Mouse (Mus musculus) erythroblast, embryonic 14.5 days (primary cell): Measurements from ENCODE around the gene Setd4. TPM values are rescaled to one million over a fixed set of nuclear protein-coding genes. Genes with fewer than 3 reads are reported as not detected.
A peak's percentile ranks its signal among the peaks of the same experiment; 100 is the strongest.

ENCODE experiments used
- H3K27me3 ChIP-seq: 2 replicates; pipeline ENCODE4 v1.6.1; 2012; ENCODE audit warnings: inconsistent platforms; ENCODE audit not compliant: control insufficient read depth
- H3K36me3 ChIP-seq: 2 replicates; pipeline ENCODE4 v1.6.1; 2012; ENCODE audit warnings: mild to moderate bottlenecking, inconsistent platforms; ENCODE audit not compliant: control insufficient read depth
- H3K4me1 ChIP-seq: 2 replicates; pipeline ENCODE4 v1.6.1; 2012; ENCODE audit warnings: inconsistent platforms; ENCODE audit not compliant: control insufficient read depth
- H3K4me3 ChIP-seq: replicated peaks from 2 replicates; pipeline ENCODE3; 2012; ENCODE audit warnings: moderate library complexity, mild to moderate bottlenecking, inconsistent platforms
- H3K9me3 ChIP-seq: 2 replicates; pipeline ENCODE4 v1.6.1; 2012; ENCODE audit warnings: low read length, inconsistent platforms, mixed read lengths; ENCODE audit not compliant: control insufficient read depth
- GATA1 ChIP-seq: IDR thresholded peaks from 2 replicates; pipeline ENCODE4 v1.6.1; 2012; ENCODE audit warnings: low read length, inconsistent platforms, mixed read lengths
- TAL1 ChIP-seq: IDR thresholded peaks from 3 replicates; pipeline ENCODE4 v1.6.1; 2012; ENCODE audit warnings: low read length, inconsistent platforms, mixed read lengths
- polyA plus RNA-seq: library from polyadenylated mRNA; stranded (reverse); fragments of >175 nt; gene quantifications from 2 replicates; pipeline ENCODE4 v1.2.3, GENCODE M21; 2012

Gene Setd4
- polyA plus RNA-seq, 1 experiment: 0.11 TPM

DNA sequence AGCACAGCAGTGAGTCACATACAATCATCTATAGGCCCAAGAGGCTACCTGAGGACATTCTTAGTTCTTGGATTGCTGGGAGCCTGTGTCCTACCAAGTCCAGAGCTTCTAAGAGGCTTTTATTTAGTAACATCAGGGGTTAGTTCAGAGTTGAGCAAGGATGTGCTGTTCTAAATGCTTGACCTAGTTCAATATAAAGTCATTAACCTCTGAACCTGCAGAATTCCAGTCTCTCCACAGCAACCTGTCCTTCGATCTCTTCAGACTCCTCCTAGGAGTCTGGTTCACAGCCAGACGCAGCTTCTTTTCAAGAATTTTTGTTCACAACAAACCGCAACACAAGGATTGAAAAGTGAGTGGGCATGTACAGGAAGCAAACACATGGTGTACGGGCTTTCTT, 7.1 kb upstream of the Setd4 start:
- TF ChIP-seq GATA1: no peak
- no peak for TF ChIP-seq TAL1
- H3K27me3 ChIP-seq: peaks cover 17% of the 10 kb centered on the region
- H3K4me1 ChIP-seq: peaks cover 15% of the 10 kb centered on the region
- H3K36me3 ChIP-seq: peaks cover 4% of the 10 kb centered on the region
- H3K9me3 ChIP-seq: no peaks in the 10 kb centered on the region
- H3K4me3 ChIP-seq: no peak overlapping the region

DNA sequence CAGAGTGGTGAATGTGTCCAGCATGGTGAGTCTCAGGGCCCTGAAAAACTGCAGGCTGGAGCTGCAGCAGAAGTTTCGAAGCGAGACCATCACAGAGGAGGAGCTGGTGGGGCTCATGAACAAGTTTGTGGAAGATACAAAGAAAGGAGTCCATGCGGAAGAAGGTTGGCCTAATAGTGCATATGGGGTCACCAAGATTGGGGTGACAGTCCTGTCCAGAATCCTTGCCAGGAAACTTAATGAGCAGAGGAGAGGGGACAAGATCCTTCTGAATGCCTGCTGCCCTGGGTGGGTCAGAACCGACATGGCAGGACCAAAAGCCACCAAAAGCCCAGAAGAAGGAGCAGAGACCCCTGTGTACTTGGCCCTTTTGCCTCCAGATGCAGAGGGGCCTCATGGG, 5.9 kb upstream of the Setd4 start:
- Histone ChIP-seq H3K36me3 (peaks cover 4% of the 10 kb centered on the region), H3K9me3 (no peaks in the 10 kb centered on the region), H3K27me3 (peaks cover 26% of the 10 kb centered on the region), H3K4me3 (no peak overlapping the region), H3K4me1 (peaks cover 19% of the 10 kb centered on the region)
- TF ChIP-seq GATA1 (no peak), TAL1 (no peak)

DNA sequence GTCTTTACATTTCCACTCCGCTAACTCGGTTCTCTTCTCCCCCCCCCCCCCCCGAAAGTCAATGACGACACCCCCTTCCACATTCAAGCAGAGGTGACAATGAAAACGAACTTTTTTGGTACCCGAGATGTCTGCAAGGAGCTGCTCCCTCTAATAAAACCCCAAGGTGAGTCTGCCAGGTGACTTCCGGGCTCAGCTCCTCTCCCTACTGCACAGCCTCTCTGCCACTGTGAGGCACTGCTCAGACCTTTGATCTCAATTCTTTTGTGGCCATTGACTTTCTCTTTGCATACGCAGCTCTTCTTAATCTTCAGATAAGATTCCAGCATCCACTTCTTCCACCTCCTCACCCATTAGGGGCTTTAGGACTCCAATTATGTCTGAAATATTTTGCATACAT, 4.9 kb upstream of the Setd4 start:
- no peak overlapping the region for H3K4me3 ChIP-seq
- peaks cover 4% of the 10 kb centered on the region for H3K36me3 ChIP-seq
- H3K27me3 ChIP-seq: peaks cover 26% of the 10 kb centered on the region
- H3K4me1 ChIP-seq: peaks cover 29% of the 10 kb centered on the region
- no peaks in the 10 kb centered on the region for H3K9me3 ChIP-seq
- no peak for TF ChIP-seq TAL1
- no peak for TF ChIP-seq GATA1

DNA sequence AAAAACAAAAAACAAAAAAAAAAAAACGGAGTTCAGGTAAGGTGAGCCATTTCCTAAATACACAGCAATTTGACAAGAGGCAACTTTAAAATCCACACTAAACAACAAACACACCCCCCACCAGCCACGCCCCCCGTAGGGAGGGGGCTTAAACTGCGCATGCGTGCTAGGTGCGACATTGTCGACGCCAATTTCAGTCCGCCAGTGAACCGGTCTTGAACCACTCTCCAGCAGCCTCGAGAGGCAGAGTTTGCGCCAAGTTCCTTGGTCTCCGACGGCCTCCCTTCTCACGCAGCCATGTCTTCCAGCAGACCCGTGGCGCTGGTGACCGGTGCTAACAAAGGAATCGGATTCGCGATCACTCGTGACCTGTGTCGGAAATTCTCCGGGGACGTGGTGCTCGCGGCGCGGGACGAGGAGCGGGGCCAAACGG, 3.8 kb upstream of the Setd4 start:
- TF ChIP-seq TAL1: no peak
- TF ChIP-seq GATA1: no peak

DNA sequence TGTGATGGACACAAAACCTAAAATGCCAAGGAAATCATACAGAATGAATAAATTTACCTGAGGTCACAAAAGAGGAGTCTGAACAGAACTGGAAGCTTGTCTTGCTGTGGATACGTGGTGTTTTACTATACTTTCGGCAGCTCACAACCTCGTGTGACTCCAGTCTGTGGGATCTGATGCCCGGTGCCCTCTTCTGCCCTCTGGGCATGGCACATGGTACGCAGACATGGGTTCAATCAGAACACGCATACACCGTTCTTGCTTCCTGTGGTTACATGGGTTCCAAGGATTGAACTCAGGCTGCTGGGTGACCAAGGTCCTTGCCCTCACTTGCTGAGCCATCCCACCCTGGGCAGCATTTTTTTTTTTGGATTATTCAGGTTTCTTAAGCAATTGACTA, 2.3 kb upstream of the Setd4 start:
- Histone ChIP-seq H3K36me3 (peaks cover 4% of the 10 kb centered on the region), H3K4me1 (peaks cover 47% of the 10 kb centered on the region), H3K27me3 (peaks cover 26% of the 10 kb centered on the region), H3K9me3 (no peaks in the 10 kb centered on the region), H3K4me3 (no peak overlapping the region)
- TF ChIP-seq TAL1 (no peak), GATA1 (no peak)

More for the DNA sequence above, 3.8 kb upstream of the Setd4 start:
- Histone ChIP-seq H3K27me3 (peaks cover 26% of the 10 kb centered on the region), H3K4me3 (peak overlapping the region; percentile 68), H3K36me3 (peaks cover 4% of the 10 kb centered on the region), H3K4me1 (peaks cover 38% of the 10 kb centered on the region), H3K9me3 (no peaks in the 10 kb centered on the region)

DNA sequence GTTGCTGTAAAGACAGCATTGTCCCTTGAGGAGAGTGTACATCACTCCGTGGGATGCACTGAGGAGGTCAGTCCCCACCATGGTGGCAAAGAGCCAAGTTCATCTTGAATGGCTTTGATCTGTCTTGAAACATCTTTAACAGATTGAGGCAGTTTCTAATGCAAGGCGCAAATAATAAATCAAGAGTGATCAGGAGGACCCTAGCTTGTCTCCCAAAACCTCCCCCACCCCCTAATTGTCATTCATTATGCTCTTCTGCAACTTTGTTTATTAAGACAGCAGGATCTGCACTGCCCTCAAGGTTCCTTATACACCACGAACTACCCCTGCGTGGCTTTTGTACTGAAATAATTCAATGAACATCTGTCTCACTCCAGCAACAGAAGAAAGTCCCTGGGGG, 1.7 kb upstream of the Setd4 start, which contains the start of gene Cbr1:
Gene Cbr1, plus strand, starts transcription at position 301 of the 400 bp plus-strand sequence.
- no peak for TF ChIP-seq GATA1
- TF ChIP-seq TAL1: no peak
- Histone ChIP-seq H3K36me3 (peaks cover 4% of the 10 kb centered on the region), H3K27me3 (peaks cover 26% of the 10 kb centered on the region), H3K4me1 (peaks cover 49% of the 10 kb centered on the region), H3K4me3 (peak within 1 kb of the TSS; percentile 70), H3K9me3 (no peaks in the 10 kb centered on the region)

DNA sequence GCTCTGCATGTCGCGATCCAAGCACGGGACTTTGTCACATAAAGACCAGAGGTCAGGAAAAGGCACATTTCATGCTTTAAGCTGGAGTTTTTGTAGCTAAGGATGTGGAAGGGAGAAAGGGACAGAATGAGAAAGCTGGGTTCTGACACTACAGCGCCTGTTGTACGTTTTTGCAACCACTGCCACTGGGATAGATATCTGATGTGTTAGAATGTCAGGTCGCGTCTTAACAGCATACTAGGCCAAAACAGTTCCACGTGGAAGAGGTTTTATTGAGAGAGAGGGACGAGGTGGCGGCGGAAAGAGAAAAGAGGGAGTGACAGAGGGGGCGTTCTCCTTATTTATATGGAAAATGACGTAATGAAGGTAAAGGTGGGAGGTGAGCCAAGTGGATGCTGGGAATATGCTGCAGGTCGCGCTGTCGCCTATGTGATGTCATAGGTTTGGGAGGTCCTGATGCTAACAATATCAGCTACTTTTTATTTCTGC, 662 bp upstream of the Setd4 start:
- no peaks in the 10 kb centered on the region for H3K9me3 ChIP-seq
- H3K27me3 ChIP-seq: peaks cover 26% of the 10 kb centered on the region
- no peak for TF ChIP-seq GATA1
- no peak for TF ChIP-seq TAL1
- H3K4me3 ChIP-seq: peak overlapping the region; percentile 70
- H3K36me3 ChIP-seq: peaks cover 9% of the 10 kb centered on the region
- peaks cover 57% of the 10 kb centered on the region for H3K4me1 ChIP-seq

DNA sequence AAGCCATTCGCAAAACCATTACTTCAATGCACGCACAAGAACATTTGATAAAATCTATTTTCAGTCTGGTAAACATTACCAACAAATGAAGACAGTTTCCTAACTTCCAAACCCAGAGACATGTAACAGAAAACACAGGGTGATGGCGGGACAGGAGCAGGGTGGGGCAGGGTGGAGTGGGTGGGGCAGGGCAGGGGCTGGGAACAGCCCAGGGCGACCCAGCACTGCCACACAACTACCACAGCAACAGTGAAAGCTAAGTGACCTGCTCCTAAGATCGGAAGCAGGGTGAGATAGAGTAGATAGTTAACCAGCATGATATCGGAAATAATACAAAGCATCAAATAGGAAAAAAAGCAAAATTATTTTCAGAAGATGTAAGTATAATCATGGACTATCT, 4.4 kb downstream of the Setd4 start:
- Histone ChIP-seq H3K4me3 (peak overlapping the region; percentile 34), H3K27me3 (no peaks in the 10 kb centered on the region), H3K4me1 (peaks cover 57% of the 10 kb centered on the region), H3K36me3 (peaks cover 47% of the 10 kb centered on the region), H3K9me3 (peaks cover 5% of the 10 kb centered on the region)
- TF ChIP-seq GATA1 (no peak), TAL1 (no peak)

GRCm38 (mm10) chr16:93597551-93597950, 6.3 kb downstream of the Setd4 start:
- TF ChIP-seq TAL1 (no peak), GATA1 (no peak)
- Histone ChIP-seq H3K36me3 (peaks cover 60% of the 10 kb centered on the region), H3K9me3 (peaks cover 5% of the 10 kb centered on the region), H3K4me1 (peaks cover 40% of the 10 kb centered on the region), H3K27me3 (no peaks in the 10 kb centered on the region), H3K4me3 (no peak overlapping the region)

DNA sequence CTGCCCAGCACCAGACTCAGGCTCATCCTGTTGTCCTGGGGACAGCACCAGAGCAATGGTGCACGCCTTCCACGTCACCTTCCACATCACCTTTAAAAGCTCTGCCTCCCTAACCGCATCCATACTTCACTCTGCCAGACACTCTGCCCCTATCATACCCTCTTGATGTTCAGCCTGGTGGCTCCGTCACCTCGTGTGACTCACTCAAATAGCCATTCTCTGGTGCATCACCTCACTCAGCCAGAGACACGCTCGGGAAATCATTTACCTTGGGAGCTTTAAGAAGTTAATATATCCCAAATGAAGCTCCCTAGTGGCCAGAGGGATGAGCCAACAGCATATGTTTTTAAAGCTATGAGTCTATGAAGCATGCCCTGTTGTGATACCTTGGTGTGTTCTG, 7.1 kb downstream of the Setd4 start:
- Histone ChIP-seq H3K4me3 (no peak overlapping the region), H3K27me3 (no peaks in the 10 kb centered on the region), H3K36me3 (peaks cover 60% of the 10 kb centered on the region), H3K4me1 (peaks cover 36% of the 10 kb centered on the region), H3K9me3 (peaks cover 5% of the 10 kb centered on the region)
- TF ChIP-seq GATA1 (no peak), TAL1 (no peak)
